Mouse (Mus musculus) lung, adult 18-20 months (tissue): ENCODE measurements at regions not wholly inside any gene's neighbourhood (a gene's known extent, or its start where the extent isn't known, plus 50 kb on each side); places are given as distances from the start of the nearest gene placed in this dataset.

Experiments used
- DNase-seq, 2 experiments: peaks; one replicate each; pipeline ENCODE4 v3.0.0; 2022; ENCODE audit warnings: mixed read lengths in 2 of 2

GRCm38 (mm10) chr13:71481205-71481604 is 482.3 kb downstream of the Irx1 start:
- DNase-seq = no peak

DNA sequence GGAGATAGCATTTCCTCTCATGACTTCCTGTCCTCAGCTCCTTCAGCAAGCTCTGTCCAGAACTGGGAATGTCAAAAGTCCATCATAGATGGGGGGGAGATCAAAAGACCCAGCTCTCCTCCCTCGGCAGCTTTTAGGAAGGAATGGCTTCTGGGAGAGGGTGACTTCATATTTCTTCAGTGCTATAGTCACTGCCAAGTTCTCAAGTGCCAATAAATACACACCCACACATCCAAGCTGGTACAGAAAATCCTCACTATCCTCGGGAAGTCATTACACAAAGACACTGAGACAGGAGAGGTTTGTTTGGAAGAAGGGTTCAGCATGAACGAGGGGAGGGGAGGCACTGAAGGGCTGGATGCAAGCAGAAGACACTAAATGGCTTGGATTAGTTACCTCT is 502.0 kb downstream of the Irx1 start:
- no peak for DNase-seq

DNA sequence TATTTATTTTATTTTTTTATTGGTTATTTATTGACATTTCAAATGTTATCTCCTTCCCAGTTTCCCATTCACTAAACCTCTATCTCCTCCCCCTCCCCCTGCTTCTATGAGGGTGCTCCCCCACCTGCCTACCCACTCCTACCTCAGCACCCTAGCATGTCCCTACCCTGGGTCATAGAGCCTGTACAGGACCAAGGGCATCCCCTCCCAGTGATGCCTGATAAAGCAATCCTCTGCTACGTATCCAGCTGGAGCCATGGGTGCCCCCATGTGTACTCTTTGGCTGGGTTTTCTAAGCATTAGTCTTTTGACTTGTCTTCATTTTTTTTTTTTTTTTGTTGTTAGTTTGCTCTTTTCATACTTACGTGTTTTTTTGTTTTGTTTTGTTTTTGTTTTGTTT is 502.9 kb downstream of the Irx1 start:
- no peak for DNase-seq

- DNase-seq = no peak
Observed at GRCm38 (mm10) chr13:71460097-71460496, 503.4 kb downstream of the Irx1 start.

DNA sequence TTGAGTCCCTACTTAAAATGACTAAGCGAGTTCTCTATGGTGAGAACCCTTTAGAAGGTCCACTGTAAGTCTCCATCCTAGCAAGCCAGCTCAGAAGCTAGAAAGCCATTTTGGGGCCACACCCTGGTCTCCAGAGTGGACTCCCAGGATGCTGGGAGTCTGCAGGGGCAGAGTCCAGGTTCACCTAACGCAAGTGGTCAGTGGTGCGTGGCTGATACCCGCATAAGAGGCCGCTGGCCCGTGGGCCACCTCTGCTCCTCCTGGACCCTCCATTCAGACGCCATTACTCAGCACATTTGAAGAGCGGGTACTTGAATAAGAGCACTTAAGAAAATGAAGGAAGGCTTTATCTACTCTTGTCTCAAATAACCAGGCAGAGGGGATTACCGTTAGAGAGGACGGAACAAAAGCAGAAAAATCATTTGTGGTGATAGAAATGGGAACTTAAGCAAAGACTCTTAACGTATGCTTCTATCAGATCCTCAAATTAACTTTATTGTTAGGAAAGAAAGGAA is 504.4 kb downstream of the Irx1 start:
- DNase-seq = peak in 1 of 2 experiments; percentile 2

DNA sequence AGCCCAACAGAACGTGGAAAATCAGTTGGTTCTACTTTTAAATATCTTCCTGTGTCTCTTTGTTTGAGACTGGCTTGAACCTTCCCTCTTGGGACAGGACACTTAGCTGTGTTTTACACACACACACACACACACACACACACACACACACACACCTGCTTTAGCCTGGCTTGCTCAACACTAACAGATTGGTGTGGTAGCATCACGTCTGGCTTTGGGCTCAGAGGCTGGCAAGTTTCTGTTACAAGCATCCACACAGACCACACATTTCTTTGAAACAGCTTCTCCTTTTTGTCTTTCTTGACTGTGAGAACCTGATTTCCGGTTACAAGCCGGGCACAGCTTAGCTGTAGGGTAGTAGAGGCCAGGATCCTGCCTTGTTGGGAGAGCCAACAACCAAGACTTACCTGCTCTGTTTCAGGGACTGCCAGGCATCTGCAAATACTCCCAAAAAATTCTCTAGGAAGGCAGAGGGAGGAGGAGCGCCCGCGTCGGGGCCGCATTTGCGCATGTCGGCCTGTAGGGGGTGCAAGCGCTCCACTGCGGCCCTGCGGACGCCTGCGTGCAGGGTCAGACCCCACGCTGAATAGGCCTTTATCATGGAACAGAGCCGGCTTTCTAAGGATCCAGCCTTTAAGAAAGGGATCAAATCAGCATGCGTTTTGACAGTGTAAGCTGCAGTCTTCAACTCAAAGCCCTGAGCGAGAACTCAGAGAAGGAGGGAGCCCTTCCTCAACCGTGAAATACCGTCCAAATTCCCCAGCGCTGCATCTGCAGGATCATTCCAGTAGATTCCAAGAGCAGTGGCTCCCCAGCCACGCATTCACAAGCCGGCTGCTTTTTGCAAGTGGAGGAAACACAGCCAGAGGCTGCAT is 505.2 kb downstream of the Irx1 start:
- DNase-seq = peak; percentile 20 to 41

DNA sequence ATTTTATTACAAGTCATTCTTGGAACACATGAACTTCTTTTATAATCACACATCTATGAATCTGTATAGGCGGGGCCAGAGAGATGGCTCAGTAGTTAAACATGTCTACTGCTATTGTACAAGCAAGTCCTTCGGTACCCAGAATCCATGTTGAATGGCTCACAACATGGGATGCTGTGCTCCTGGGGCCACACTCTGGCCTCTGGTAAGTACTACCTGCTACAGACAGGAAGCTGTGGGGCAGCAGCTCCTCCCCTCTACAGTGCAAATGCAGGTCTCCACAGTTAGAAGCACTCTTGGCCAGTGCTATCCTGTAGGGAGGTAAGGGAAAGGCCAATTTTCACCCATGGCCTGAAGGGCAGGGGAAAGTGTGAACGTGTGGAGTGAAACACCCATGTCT is 506.0 kb downstream of the Irx1 start:
- DNase-seq = no peak

GRCm38 (mm10) chr13:71452258-71452657 is 511.3 kb downstream of the Irx1 start:
- DNase-seq = no peak

- no peak for DNase-seq
Observed at GRCm38 (mm10) chr13:71437601-71438099, 525.9 kb downstream of the Irx1 start.

DNA sequence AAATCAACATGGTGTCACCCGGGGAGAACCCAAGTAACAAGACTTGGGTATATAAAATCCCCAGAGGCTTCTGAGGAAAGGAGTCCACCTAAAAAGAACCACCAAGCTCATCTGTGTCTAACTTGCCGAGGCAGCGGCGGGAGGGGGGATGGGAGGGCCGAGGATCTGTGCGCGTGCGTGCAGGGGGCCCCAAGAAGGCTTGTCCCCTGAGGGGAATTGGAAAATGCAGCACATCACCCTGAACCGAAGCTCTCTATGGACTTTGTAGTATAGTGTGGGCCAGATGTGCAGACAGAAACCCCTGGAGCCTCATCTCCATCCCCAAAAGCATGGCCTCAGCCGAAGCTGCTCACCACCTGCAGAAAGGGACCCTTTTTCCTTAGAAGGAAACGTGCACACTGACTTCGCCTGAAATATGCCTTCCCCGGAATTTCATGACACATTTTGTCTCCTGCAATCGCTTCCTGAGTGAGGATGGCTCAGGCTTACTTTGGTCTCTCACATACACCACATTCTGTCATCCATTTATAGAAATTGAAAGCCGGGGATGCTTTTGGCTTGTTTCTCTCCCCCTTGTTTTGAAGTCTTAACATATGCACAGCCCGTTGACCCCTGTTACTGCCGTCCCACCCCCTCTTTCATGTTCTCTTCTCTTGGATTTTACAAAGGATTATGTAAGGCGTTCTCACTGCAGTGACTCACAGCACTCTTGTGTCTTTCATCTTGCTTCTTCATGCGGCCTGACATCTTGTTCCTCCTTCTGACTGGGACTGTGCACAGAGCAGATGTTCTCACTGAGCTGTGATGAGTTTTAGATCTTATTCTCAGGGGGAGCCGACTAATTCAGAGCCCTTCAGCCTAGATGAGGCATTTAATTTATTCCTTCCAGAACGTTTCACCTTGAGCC is 559.6 kb downstream of the Irx1 start:
- no peak for DNase-seq

GRCm38 (mm10) chr13:71393716-71394309 is 552.2 kb upstream of the Adamts16 start:
- no peak for DNase-seq

- DNase-seq = no peak
Observed at GRCm38 (mm10) chr13:71378641-71379040, 537.0 kb upstream of the Adamts16 start.

GRCm38 (mm10) chr13:71375909-71376606 is 534.4 kb upstream of the Adamts16 start:
- peak; percentile 19 to 41 for DNase-seq

DNA sequence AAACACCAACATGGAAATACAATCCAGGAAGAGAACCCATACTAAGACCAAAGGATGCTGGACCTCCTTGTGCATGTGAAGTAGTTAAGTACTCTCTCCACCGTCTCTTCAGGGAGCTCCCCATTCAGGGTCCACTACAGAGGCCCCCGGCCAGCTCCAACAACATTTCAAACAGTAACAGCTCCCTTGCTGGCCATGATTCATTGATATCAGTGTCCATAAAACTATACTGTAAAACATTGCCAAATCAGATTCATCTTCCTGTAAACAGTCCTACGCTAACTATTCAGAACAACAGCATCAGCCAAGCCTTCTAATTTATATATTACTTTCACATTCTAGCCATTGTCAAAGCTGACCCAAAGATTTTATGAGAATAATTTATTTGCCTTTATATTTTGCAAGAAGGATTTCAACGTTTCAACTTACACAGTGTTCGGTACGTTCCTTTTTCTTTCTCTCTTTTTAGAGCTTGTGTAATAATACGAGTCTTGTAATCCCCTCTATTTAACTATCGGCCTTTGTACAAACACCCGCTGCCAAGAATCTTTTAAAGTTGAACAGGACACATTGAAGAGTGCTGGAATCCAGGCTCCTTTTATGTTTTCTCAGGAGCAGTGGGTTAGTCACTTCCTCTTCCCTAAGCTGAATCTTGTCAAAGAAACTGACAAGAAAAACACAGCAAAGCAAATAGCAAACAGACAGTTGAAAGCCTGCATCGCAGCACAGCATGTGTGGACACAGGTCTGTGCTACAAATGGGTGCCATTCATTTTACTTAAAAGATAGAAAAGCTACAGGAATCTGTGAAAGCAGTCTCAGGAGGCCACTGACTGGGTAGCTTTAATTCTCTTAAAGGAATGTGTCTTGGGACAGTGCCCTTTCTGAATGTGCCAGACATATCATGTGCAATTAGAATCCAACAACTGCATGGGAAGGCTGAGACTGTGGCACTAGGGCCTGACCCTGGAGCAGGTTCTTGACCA is 531.4 kb upstream of the Adamts16 start:
- DNase-seq = peak in 1 of 2 experiments; percentile 2

- no peak for DNase-seq
Observed at GRCm38 (mm10) chr13:71369832-71370231, 528.2 kb upstream of the Adamts16 start.

GRCm38 (mm10) chr13:71365261-71365660 is 523.6 kb upstream of the Adamts16 start:
- DNase-seq = no peak

DNA sequence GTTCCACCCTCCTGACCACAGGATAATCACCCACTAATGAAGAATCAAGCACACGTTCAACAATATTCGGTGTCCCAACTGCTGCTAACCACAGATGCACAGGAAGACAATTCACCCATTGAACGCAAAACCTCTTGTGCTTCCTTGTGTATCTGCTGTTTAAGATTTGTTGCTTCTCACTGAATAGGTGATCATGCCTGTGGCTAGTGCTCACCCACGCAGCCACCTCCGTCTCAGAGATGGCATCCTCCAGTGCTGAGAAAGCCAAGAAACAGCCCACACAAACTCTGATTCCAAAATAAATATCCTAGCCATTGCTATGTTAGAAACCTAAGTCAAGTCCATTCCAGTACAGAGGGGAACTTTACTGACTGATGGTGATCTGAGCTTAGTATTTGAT is 520.7 kb upstream of the Adamts16 start:
- no peak for DNase-seq

DNA sequence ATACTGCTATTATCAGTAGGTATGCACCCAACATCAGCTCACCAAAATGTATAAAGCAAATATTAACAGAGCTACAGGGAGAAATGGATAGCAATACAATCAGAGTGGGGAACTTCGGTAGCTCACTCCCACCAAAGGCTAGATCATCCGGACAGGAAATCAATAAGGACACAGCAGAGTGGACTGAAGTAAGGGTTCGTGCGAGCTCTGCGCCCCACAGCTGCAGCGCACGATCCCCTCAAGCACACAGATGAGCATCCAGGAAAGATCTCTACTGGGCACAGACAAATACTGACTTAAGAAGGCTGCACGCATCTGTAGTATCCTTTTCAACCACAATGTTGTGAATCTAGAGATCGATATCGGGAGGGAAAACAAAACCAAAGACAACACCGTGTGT is 517.5 kb upstream of the Adamts16 start:
- no peak for DNase-seq

DNA sequence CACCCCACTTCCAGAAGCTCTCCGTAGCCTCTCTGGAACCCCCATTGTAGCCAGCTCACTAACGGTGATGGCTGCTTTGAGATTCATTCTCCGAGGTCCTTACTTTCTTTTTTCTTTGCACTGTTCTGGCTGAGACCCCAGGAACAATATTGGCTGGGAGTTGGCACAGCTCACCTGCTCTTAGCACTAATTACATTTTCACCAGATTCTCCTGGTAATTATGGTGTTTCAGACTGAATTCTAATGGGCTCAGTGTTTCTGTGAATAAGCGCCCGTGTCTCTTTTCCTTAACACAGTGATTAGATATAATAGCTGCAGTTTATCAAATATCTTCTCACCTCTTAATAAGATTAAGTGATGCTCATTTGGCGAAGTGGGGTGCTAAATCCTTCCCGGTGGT is 509.2 kb upstream of the Adamts16 start:
- no peak for DNase-seq

GRCm38 (mm10) chr13:71342921-71343320 is 501.3 kb upstream of the Adamts16 start:
- DNase-seq = no peak

DNA sequence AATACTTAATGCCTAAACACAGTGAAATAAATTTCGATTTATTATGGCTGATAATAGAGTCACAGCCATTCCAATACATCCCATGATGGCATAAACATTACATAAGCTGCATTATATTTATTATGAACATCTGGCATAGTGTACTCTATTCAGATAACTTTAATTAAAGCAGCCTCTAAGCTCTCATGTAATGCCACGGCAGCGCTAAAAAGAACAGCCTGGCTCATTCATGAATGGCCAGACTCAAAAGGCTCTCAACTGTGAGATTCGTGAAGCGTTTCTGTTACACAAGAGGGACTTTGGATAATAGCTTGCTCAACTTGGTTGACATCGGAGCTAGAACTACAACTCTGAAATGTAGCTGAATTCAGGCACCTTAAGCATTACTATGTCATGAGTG is 497.1 kb upstream of the Adamts16 start:
- no peak for DNase-seq
